Mouse (Mus musculus) liver, embryonic 16.5 days (tissue): ENCODE measurements at regions not wholly inside any gene's neighbourhood (a gene's known extent, or its start where the extent isn't known, plus 50 kb on each side); places are given as distances from the start of the nearest gene placed in this dataset.
"Not testable (repeated sequence)": the region's sequence is repeated elsewhere in the genome, so short reads cannot be mapped to it uniquely, and the experiment has no call there.

Experiments
- ATAC-seq: fragments of 200-750 bp; cut with Nextera tagmentation; 2 replicates; pipeline ENCODE4 v1.8.0; 2017; ENCODE audit warnings: low read depth, mild to moderate bottlenecking, moderate number of reproducible peaks, moderate library complexity
- H3K27ac ChIP-seq: fragments of 300-500 bp; sonication (generic); 2 replicates; pipeline ENCODE4 v1.5.1; 2014; ENCODE audit warnings: mild to moderate bottlenecking, low read length
- H3K27me3 ChIP-seq: fragments of 300-500 bp; sonication (generic); 2 replicates; pipeline ENCODE4 v1.6.1; 2014; ENCODE audit warnings: low read depth, low read length, mixed read lengths; ENCODE audit not compliant: control insufficient read depth, insufficient read depth
- H3K36me3 ChIP-seq: fragments of 300-500 bp; sonication (generic); 2 replicates; pipeline ENCODE4 v1.6.1; 2014; ENCODE audit warnings: mild to moderate bottlenecking; ENCODE audit not compliant: control insufficient read depth, insufficient read depth
- H3K4me1 ChIP-seq: fragments of 300-500 bp; sonication (generic); 2 replicates; pipeline ENCODE4 v1.6.1; 2014; ENCODE audit warnings: low read depth, low read length, mixed read lengths; ENCODE audit not compliant: control insufficient read depth
- H3K4me2 ChIP-seq: fragments of 300-500 bp; sonication (generic); 2 replicates; pipeline ENCODE4 v1.6.1; 2014; ENCODE audit warnings: low read depth, low read length, mixed read lengths
- H3K4me3 ChIP-seq: fragments of 300-500 bp; sonication (generic); 2 replicates; pipeline ENCODE4 v1.5.1; 2014; ENCODE audit warnings: low read depth, mild to moderate bottlenecking, low read length
- H3K9ac ChIP-seq: fragments of 300-500 bp; sonication (generic); 2 replicates; pipeline ENCODE4 v1.6.1; 2014; ENCODE audit warnings: low read depth, low read length
- H3K9me3 ChIP-seq: fragments of 300-500 bp; sonication (generic); replicated peaks from 2 replicates; pipeline ENCODE4 v1.6.1; 2016; ENCODE audit warnings: low read length; ENCODE audit not compliant: control insufficient read depth
- WGBS: fragments of 180-500 bp; shearing (Covaris S2); extraction: QIAGEN DNeasy Blood & Tissue Kit; methylation state at CpG from one replicate; pipeline ENCODE4 v1.1.7; 2014; ENCODE audit not compliant: insufficient replicate concordance; 5-methylcytosine and 5-hydroxymethylcytosine counted together

- H3K4me1 ChIP-seq: no peaks in the 10 kb centered on the region
Measured at GRCm38 (mm10) chr6:20037769-20038168, 1171.7 kb downstream of the Ankrd7 start.

GRCm38 (mm10) chr6:20078666-20079065 lies 1136.6 kb upstream of the Kcnd2 start:
- Histone ChIP-seq H3K4me1 (no peaks in the 10 kb centered on the region), H3K4me2 (no peak overlapping the region), H3K4me3 (no peak overlapping the region), H3K9me3 (no peaks in the 10 kb centered on the region), H3K36me3 (no peaks in the 10 kb centered on the region), H3K27me3 (no peaks in the 10 kb centered on the region), H3K9ac (no peak overlapping the region), H3K27ac (no peak overlapping the region)
- ATAC-seq: no peak

More at GRCm38 (mm10) chr6:20037769-20038168, 1171.7 kb downstream of the Ankrd7 start:
- H3K9me3 ChIP-seq: no peaks in the 10 kb centered on the region
- no peak overlapping the region for H3K4me2 ChIP-seq
- no peaks in the 10 kb centered on the region for H3K27me3 ChIP-seq
- no peaks in the 10 kb centered on the region for H3K36me3 ChIP-seq
- ATAC-seq: no peak; the same call in 1 of the 2 replicates
- no peak overlapping the region for H3K9ac ChIP-seq
- no peak overlapping the region for H3K4me3 ChIP-seq
- H3K27ac ChIP-seq: no peak overlapping the region
- WGBS: 27% methylated on average over 1 of the region's 1 CpGs

- WGBS: 67% methylated on average over 10 of the region's 10 CpGs
- Histone ChIP-seq H3K36me3 (no peaks in the 10 kb centered on the region), H3K4me1 (no peaks in the 10 kb centered on the region), H3K27ac (no peak overlapping the region), H3K9ac (no peak overlapping the region), H3K4me2 (no peak overlapping the region), H3K4me3 (no peak overlapping the region), H3K27me3 (no peaks in the 10 kb centered on the region), H3K9me3 (no peaks in the 10 kb centered on the region)
- ATAC-seq: no peak
Measured at GRCm38 (mm10) chr6:20092057-20092917, 1123.0 kb upstream of the Kcnd2 start.

- not testable (repeated sequence) for H3K27me3 ChIP-seq, H3K27ac ChIP-seq, H3K9ac ChIP-seq, H3K4me2 ChIP-seq, H3K4me1 ChIP-seq, H3K36me3 ChIP-seq, ATAC-seq, H3K4me3 ChIP-seq, H3K9me3 ChIP-seq
- 83% methylated on average over 22 of the region's 22 CpGs for WGBS
Measured at GRCm38 (mm10) chr6:20133991-20134390, 1081.3 kb upstream of the Kcnd2 start.

GRCm38 (mm10) chr6:20137546-20137945 lies 1077.8 kb upstream of the Kcnd2 start:
- Histone ChIP-seq H3K4me3 (no peak overlapping the region), H3K9ac (no peak overlapping the region), H3K4me1 (no peaks in the 10 kb centered on the region), H3K27ac (no peak overlapping the region), H3K27me3 (no peaks in the 10 kb centered on the region), H3K36me3 (no peaks in the 10 kb centered on the region), H3K9me3 (no peaks in the 10 kb centered on the region), H3K4me2 (no peak overlapping the region)
- no peak for ATAC-seq
